Mouse (Mus musculus) inflammation-experienced regulatory T-cells, adult 6 months (primary cell): ENCODE results near the gene Pold1. TPM values are rescaled to one million over a fixed set of nuclear protein-coding genes. Genes with fewer than 3 reads are reported as not detected.

Source experiments
- ATAC-seq: one replicate; pipeline ENCODE4 v1.8.0; 2017
- polyA plus RNA-seq, 3 experiments: library from polyadenylated mRNA; unstranded; fragments of 100-300 nt; shearing (Covaris generic); gene quantifications; one replicate each; pipeline ENCODE4 v1.2.1; 2017

The Pold1 gene
- polyA plus RNA-seq, 3 experiments from 2014 or later, result 21.0 to 32.4 (median 21.4) TPM

GRCm38 (mm10) chr7:44484109-44484508, 64.5 kb downstream of the Pold1 start:
- ATAC-seq, result no peak

DNA sequence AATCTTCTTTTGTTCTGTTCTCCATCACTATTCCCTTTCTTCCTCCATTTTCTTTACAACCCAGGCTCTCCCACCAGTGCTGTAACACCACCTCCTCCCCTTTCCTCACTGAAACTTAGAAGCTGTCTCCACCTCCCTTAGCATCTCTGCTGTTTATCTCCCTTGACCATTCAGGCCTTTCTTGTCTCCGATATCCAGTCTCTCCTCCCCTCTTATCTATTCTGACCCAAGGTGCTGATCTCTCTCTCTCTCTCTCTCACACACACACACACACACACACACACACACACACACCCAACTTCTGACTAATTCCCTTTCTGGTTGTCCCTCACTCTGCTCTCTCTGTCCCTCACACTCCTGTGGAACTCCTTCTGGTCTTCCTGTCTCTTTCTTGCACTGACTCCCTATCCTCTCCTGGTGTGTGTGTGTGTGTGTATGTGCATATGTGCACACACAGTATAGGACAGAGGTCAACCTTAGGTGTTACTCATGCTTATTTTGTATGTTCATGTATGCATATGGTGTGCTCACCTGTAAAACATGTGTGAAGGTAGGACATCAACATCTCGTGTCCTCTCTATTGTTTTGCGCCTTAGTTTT, 65.7 kb downstream of the Pold1 start:
- no peak for ATAC-seq

Other genes starting within 250 kb of the Pold1 start
- under 1 TPM; 0.28 to 0.62 (median 0.34) TPM for gene Clec11a, start 241.9 kb downstream of the Pold1 start, polyA plus RNA-seq
- under 1 TPM; 0.15 to 0.62 (median 0.20) TPM for gene Shank1, start 238.6 kb downstream of the Pold1 start, polyA plus RNA-seq
- gene Syt3, start 164.7 kb downstream of the Pold1 start, polyA plus RNA-seq, result not detected
- not detected for gene 1700008O03Rik, start 163.0 kb downstream of the Pold1 start, polyA plus RNA-seq
- gene Lrrc4b, start 119.8 kb downstream of the Pold1 start, polyA plus RNA-seq, result not detected
- gene Aspdh, start 83.5 kb downstream of the Pold1 start, polyA plus RNA-seq, result not detected
- 10 to 100 TPM; 46.9 to 62.6 (median 47.0) TPM for gene Josd2, start 80.9 kb downstream of the Pold1 start, polyA plus RNA-seq
- gene Emc10, start 52.3 kb downstream of the Pold1 start, polyA plus RNA-seq, result 10 to 100 TPM; 21.0 to 22.5 (median 22.3) TPM
- gene Fam71e1, start 52.3 kb downstream of the Pold1 start, polyA plus RNA-seq, result 1 to 10 TPM; 2.7 to 5.2 (median 3.9) TPM
- not detected for gene Mybpc2, start 24.2 kb downstream of the Pold1 start, polyA plus RNA-seq
- gene Spib, start 16.8 kb downstream of the Pold1 start, polyA plus RNA-seq, result 1 to 10 TPM in 1 of 3 experiments, under 1 TPM in 2; 0.17 to 2.1 (median 0.86) TPM
- 10 to 100 TPM; 43.0 to 52.2 (median 49.9) TPM for gene Nr1h2, start 5.1 kb upstream of the Pold1 start, polyA plus RNA-seq
- 1 to 10 TPM; 1.3 to 7.7 (median 3.2) TPM for gene Napsa, start 23.5 kb upstream of the Pold1 start, polyA plus RNA-seq
- gene Kcnc3, start 41.8 kb upstream of the Pold1 start, polyA plus RNA-seq, result not detected
- gene Myh14, start 122.0 kb upstream of the Pold1 start, polyA plus RNA-seq, result not detected
- not detected for gene Izumo2, start 159.9 kb upstream of the Pold1 start, polyA plus RNA-seq
- 10 to 100 TPM; 66.6 to 71.2 (median 69.7) TPM for gene Vrk3, start 199.6 kb upstream of the Pold1 start, polyA plus RNA-seq
- gene Zfp473, start 202.2 kb upstream of the Pold1 start, polyA plus RNA-seq, result 1 to 10 TPM in 1 of 3 experiments, under 1 TPM in 2; 0.16 to 2.1 (median 0.93) TPM